Mouse (Mus musculus) ovary, postnatal 36 days (tissue): Measurements from ENCODE around the gene Olfr44.

ENCODE experiments used
- DNase-seq: peaks from one replicate; pipeline ENCODE4 v3.0.0; 2022; ENCODE audit warnings: low spot score, mixed read lengths

Gene Olfr44

GRCm38 (mm10) chr9:39493895-39494294, at the start of gene Olfr44:
TSS of gene Olfr44 (minus strand) at chr9:39493995.
- no peak for DNase-seq

DNA sequence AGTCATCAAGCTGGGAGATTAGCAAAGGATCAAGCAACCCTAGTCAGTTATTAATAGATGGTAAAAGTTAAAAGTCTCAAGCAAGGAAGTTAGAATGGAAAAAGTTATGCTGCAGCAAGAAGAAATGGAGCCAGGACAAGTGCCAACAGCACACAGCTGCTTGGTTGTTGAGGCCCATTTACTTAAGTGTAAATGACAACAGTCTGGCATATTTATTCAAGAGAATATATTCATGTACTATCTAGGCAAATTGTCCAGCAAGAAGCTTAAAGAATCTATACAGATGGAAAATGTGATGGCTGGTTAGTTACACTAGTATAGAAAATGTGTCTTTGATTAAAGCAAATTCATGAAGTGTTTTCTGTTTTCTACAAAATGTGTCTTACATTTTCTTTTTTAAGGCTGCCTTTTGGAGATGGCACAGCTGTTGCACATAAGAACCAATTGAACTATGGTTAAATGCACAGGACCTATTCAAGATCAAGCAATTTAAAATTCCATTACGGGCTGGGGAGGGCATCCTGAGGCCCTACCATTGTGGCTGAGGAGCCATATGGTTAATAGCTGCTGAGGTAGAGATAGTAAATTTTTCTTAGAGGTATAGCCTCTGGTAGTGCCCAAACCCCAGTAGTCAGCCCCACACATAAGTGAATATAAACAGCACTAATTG, 30.0 kb upstream of the Olfr44 start:
- no peak for DNase-seq

DNA sequence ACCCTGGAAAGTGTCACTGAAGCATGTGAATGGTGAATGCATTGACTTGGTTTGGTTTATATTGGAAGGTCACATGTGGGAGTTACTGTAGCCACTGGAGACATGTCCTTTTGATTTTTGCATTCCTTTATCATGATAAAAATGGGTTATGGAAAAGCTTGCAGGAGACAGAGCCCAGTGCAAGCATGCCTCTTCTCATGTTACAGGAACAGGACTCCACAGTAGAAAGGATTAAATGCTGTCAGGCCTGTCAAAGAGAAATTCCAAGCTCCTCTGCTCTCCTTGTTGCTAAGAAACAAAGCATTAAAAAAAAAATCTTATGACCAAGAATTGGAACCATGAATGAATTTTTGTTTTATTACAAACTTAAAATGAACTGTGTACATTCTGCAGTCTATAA, 24.8 kb upstream of the Olfr44 start:
- DNase-seq, result no peak

- DNase-seq, result no peak
These were observed 21.7 kb upstream of the Olfr44 start, which contains the start of gene Olfr957 for GRCm38 (mm10) chr9:39515531-39515930. TSS of gene Olfr957 (minus strand) at chr9:39515809.

DNA sequence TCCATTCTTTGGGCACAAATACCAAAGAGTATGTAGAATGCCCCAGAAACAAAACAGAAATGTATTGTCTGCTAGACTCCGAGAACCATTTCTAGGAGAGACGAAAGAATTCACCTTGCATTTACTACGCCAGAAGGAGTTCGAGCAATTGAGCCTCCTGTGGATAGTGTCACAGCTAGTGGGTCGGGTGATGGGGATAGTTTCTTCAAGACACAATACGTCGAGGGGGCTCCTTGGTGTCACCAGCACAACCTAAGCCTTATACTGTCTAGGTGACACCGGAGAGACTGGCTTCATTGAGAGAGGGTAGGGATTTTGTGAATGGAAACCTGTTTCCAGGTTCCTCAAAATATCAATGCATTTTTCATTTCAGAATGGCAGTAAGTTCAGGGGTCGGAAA, 15.6 kb upstream of the Olfr44 start:
- no peak for DNase-seq

- peak; percentile 4 for DNase-seq
These were observed 15.2 kb upstream of the Olfr44 start for GRCm38 (mm10) chr9:39508998-39509397.

- DNase-seq, result no peak
These were observed 22.0 kb downstream of the Olfr44 start, which contains the start of gene Olfr955 for GRCm38 (mm10) chr9:39471844-39472243. TSS of gene Olfr955 (minus strand) at chr9:39471944.

DNA sequence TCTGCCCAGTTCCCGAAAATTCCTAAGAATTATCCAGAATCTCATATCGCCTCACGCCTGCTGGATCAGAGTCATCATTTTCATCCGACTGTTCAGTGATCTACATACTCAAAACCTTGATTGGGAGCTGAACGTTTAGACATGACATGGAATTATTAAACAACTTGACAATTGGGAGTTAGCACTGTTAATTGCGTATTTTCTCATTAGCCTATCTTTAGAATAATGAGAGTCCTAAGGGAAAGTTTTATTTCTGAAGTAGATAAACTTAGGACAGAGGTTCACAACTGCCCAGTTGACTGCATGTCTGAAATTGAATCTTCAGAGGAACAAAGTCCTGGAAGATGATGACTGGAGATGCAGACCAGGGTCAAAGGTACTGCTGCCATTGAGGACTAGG, 37.4 kb downstream of the Olfr44 start, which contains the start of gene Olfr954:
Gene Olfr954 (plus strand): TSS at position 301 of the 400 bp plus-strand sequence.
- DNase-seq, result no peak
